Mouse (Mus musculus) heart, embryonic 15.5 days (tissue): ENCODE measurements around the gene Abca9. TPM values are rescaled to one million over a fixed set of nuclear protein-coding genes. Genes with fewer than 3 reads are reported as not detected.

Experiments
- ATAC-seq: fragments of 200-750 bp; cut with Nextera tagmentation; replicated peaks from 2 replicates; pipeline ENCODE4 v1.8.0; 2017; ENCODE audit warnings: low read depth, moderate TSS enrichment; ENCODE audit not compliant: insufficient number of reproducible peaks, insufficient read depth, low FRiP score
- H3K27ac ChIP-seq: fragments of 300-500 bp; sonication (generic); 2 replicates; pipeline ENCODE4 v1.5.1; 2015; ENCODE audit warnings: mild to moderate bottlenecking, inconsistent platforms
- H3K27me3 ChIP-seq: fragments of 300-500 bp; sonication (generic); 2 replicates; pipeline ENCODE4 v1.6.1; 2015; ENCODE audit warnings: inconsistent platforms
- H3K36me3 ChIP-seq: fragments of 300-500 bp; sonication (generic); 2 replicates; pipeline ENCODE4 v1.6.1; 2015; ENCODE audit warnings: mild to moderate bottlenecking, inconsistent platforms
- H3K4me1 ChIP-seq: fragments of 300-500 bp; sonication (generic); replicated peaks from 2 replicates; pipeline ENCODE4 v1.6.1; 2015; ENCODE audit warnings: inconsistent platforms
- H3K4me2 ChIP-seq: fragments of 300-500 bp; sonication (generic); 2 replicates; pipeline ENCODE4 v1.6.1; 2015; ENCODE audit warnings: inconsistent platforms, mild to moderate bottlenecking, moderate library complexity
- H3K4me3 ChIP-seq: fragments of 300-500 bp; sonication (generic); 2 replicates; pipeline ENCODE4 v1.5.1; 2015; ENCODE audit warnings: mild to moderate bottlenecking, inconsistent platforms
- H3K9ac ChIP-seq: fragments of 300-500 bp; sonication (generic); 2 replicates; pipeline ENCODE4 v1.6.1; 2015; ENCODE audit warnings: mild to moderate bottlenecking, inconsistent platforms
- H3K9me3 ChIP-seq: fragments of 300-500 bp; sonication (generic); replicated peaks from 2 replicates; pipeline ENCODE4 v1.6.1; 2016; ENCODE audit warnings: inconsistent platforms
- WGBS: fragments of 180-500 bp; shearing (Covaris S2); methylation state at CpG from one replicate; pipeline ENCODE4 v1.1.7; 2015; ENCODE audit warnings: mixed read lengths; 5-methylcytosine and 5-hydroxymethylcytosine counted together
- polyA plus RNA-seq: library from polyadenylated mRNA; unstranded; fragments of >200 nt; fragmentation: Nextera tagmentation; extraction: Ambion mirVana; gene quantifications from 2 replicates; pipeline ENCODE4 v1.2.1, GENCODE M21; 2015

The Abca9 gene
- polyA plus RNA-seq, 1 experiment from 2014 or later, result 3.8 TPM

GRCm38 (mm10) chr11:110060127-110060526 is 107.9 kb downstream of the Abca9 start:
- Histone ChIP-seq H3K9me3 (no peaks in the 10 kb centered on the region), H3K36me3 (no peaks in the 10 kb centered on the region), H3K4me1 (no peaks in the 10 kb centered on the region), H3K4me2 (no peak overlapping the region), H3K27me3 (no peaks in the 10 kb centered on the region), H3K27ac (no peak overlapping the region), H3K9ac (no peak overlapping the region), H3K4me3 (no peak overlapping the region)
- no peak for ATAC-seq
- WGBS, result 65% methylated on average over 2 of the region's 2 CpGs

GRCm38 (mm10) chr11:110053681-110054080 is 114.3 kb downstream of the Abca9 start:
- Histone ChIP-seq H3K27ac (no peak overlapping the region), H3K36me3 (no peaks in the 10 kb centered on the region; the same call in 1 of the 2 replicates), H3K27me3 (no peaks in the 10 kb centered on the region), H3K4me2 (no peak overlapping the region), H3K9me3 (no peaks in the 10 kb centered on the region), H3K9ac (no peak overlapping the region), H3K4me3 (no peak overlapping the region), H3K4me1 (no peaks in the 10 kb centered on the region)
- 60% methylated on average over 3 of the region's 3 CpGs for WGBS
- ATAC-seq, result no peak

Other genes with a start within 250 kb of the Abca9 start
- gene Abca8b, start 172.4 kb downstream of the Abca9 start, polyA plus RNA-seq, result 0.74 and 0.83 TPM in 2 replicates
- 4.2 and 6.1 TPM in 2 replicates for gene Abca8a, start 72.2 kb downstream of the Abca9 start, polyA plus RNA-seq
- 1.3 and 1.4 TPM in 2 replicates for gene Abca6, start 83.6 kb upstream of the Abca9 start, polyA plus RNA-seq
- gene Abca5, start 169.5 kb upstream of the Abca9 start, polyA plus RNA-seq, result 2.7 and 2.8 TPM in 2 replicates
- 13.5 and 15.3 TPM in 2 replicates for gene Map2k6, start 230.9 kb upstream of the Abca9 start, polyA plus RNA-seq